Mouse (Mus musculus) forebrain, embryonic 16.5 days (tissue): Measurements from ENCODE around the gene Dapk1. TPM values are rescaled to one million over a fixed set of nuclear protein-coding genes. Genes with fewer than 3 reads are reported as not detected.

Experiments
- polyA plus RNA-seq: library from polyadenylated mRNA; unstranded; fragments of >200 nt; fragmentation: Nextera tagmentation; extraction: Ambion mirVana; gene quantifications from 2 replicates; pipeline ENCODE4 v1.2.1, GENCODE M21; 2015

The Dapk1 gene
- polyA plus RNA-seq, 1 experiment from 2014 or later, result 59.8 TPM

Other genes with a start within 250 kb of the Dapk1 start
- not detected in 2 replicates for gene BC051665, start 184.4 kb downstream of the Dapk1 start, polyA plus RNA-seq
- gene Ctsll3, start 200.9 kb downstream of the Dapk1 start, polyA plus RNA-seq, result not detected in 2 replicates